Mouse (Mus musculus) myocyte (in vitro differentiated cells): ENCODE measurements around the gene Setd4.

Experiments
- E2F4 ChIP-seq: IDR thresholded peaks from one replicate; pipeline ENCODE4 v1.6.1; 2011; ENCODE audit warnings: mild to moderate bottlenecking, control low read depth, moderate library complexity; ENCODE audit not compliant: insufficient read depth
- POLR2A ChIP-seq: IDR thresholded peaks from one replicate; pipeline ENCODE4 v1.6.1; 2011; ENCODE audit warnings: low read depth, mild to moderate bottlenecking, control low read depth, moderate library complexity; ENCODE audit not compliant: insufficient read length
- REST ChIP-seq: IDR thresholded peaks from one replicate; pipeline ENCODE4 v1.6.1; 2011; ENCODE audit warnings: mild to moderate bottlenecking, control low read depth, moderate library complexity; ENCODE audit not compliant: insufficient read depth, insufficient read length
- TCF3 ChIP-seq: IDR thresholded peaks from one replicate; pipeline ENCODE4 v1.6.1; 2011; ENCODE audit warnings: low read depth, control low read depth; ENCODE audit not compliant: insufficient read length
- USF1 ChIP-seq: IDR thresholded peaks from one replicate; pipeline ENCODE4 v1.6.1; 2011; ENCODE audit warnings: low read depth, mild to moderate bottlenecking, control low read depth, moderate library complexity

- TF ChIP-seq POLR2A (no peak), TCF3 (no peak), USF1 (no peak), E2F4 (no peak), REST (no peak)
These were observed 46.2 kb downstream of the Setd4 start for GRCm38 (mm10) chr16:93557646-93558045.
